Mouse (Mus musculus): ENCODE results near the gene AL732309.1.

DNA sequence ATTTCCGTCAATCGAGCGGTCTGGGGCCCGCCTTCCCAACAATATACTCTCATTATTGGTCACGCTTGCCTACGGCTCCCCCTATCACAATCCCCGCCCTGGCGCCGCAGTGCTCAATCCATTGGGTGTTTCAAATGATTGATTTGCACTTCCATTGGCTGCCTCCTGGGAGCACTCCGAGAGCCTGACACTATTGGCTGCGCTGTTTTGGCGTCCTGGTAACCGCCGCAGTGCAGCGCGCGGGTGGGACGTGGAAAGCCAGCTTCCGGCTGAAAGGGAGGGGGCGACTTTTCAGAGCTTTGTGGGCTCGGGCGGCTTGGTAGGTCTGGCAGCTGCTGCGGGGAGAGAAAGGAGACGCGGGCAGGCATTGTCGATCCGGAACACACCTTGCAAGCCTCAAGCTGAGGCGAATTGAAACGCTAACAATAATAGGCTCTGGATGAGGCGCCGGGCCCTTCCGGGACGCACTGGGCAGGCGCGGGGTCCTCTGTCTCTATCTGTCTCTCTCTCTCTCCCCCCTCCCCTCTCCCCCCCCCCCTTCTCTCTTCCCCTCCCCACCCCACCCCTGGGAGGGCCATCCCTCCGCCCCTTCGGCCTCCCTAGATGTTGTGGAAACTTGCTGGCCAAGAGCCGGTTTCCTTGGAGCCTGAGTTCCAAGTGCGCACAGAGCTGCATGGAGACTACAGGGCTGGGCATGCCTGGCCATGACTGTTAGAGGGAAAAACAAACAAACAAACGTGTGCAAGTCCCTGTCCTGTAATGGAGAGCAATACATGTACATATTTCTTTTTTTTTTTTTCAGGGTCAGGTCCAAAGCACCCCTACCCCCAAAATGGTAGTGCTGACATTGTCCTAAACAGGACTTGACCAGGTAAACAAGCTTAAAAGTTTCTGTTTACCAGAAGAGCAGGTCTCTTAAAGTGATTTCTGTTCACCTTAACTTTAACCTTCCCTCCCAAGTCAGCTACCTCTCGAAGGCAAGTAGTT is 21.6 kb downstream of the AL732309.1 start:
- TF ChIP-seq POLR2A (IDR thresholded peaks at IDR 0.05; ENCODE audit: borderline replicate concordance, low read depth, low read length) (no peak), CTCF (IDR thresholded peaks at IDR 0.05; ENCODE audit: low read depth, low read length) (no peak)

Data from bone marrow macrophage, adult 2 months (primary cell).